Mouse (Mus musculus): ENCODE results near the gene Cct7. TPM values are rescaled to one million over a fixed set of nuclear protein-coding genes. Genes with fewer than 3 reads are reported as not detected.

Cct7 gene
- polyA plus RNA-seq, 1 experiment, result 244 TPM

DNA sequence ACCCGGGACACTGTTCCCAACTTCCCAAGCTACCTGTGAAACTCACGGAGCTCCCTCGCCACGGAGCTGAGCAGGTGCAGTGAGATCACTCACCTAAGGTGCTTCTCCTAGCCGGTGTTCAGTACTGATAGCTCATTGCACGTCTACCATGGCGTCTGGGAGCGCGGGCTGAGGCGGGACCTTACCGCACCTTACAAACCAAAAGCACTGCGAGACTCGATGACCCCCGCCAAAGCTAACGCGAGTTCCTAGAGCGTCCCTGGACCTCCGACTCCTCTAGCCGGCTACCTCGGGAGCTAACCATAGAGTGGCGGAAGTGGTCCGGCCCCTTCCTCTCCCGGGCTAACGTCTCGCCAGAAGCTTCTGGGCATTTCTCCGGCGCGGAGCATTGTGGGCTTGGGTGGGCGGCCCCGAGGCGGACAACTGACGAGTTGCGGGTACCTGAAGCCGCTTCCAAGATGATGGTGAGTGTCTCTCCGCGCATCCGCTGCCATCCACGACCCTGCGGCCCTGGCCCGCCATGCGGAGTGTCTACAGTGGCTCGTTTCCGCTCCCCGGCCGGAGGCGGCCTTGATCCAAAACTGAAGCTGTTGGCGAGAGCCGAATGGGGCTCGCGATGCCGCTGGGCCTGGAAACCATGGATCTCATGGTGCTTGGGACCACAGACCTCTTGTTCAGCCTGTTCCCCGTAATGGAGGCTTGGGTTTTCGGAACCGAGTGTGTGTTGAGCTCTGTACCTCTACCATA is 523 bp downstream of the Cct7 start, which contains the start of gene Pradc1:
TSS of gene Pradc1 (minus strand) at position 307 of the 747 bp plus-strand sequence.
- H3K4me3 ChIP-seq (ENCODE audit: insufficient read depth, low read length), result peak within 1 kb of the TSS; percentile 90
- H3K4me1 ChIP-seq (ENCODE audit: control insufficient read depth, insufficient read depth, low read length), result no peaks in the 10 kb centered on the region; the same call in 1 of the 2 replicates
- TF ChIP-seq CTCF (IDR thresholded peaks at IDR 0.05; ENCODE audit: borderline replicate concordance, insufficient read depth, low read length) (no peak), POLR2A (IDR thresholded peaks at IDR 0.05; ENCODE audit: low read depth, low read length) (peak; percentile 97)
- peak within 1 kb of the TSS; percentile 77 for H3K27ac ChIP-seq (ENCODE audit: insufficient read depth, low read length)

DNA sequence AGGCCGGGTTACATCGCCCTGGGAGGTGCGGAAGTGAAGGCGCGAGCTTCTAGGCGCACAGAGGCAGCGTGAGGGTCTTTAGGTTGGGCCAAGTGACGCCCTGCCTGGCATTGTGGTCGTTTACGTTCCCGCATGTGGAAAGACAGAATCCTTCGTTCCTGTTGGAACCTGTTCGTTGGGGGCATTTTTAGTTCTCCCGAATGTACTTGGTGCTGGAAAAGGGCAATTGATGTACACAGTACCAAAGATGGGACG is 1.0 kb downstream of the Cct7 start:
- Histone ChIP-seq H3K4me3 (ENCODE audit: insufficient read depth, low read length) (peak overlapping the region; percentile 78), H3K4me1 (ENCODE audit: control insufficient read depth, insufficient read depth, low read length) (no peaks in the 10 kb centered on the region; the same call in 1 of the 2 replicates), H3K27ac (ENCODE audit: insufficient read depth, low read length) (peak overlapping the region; percentile 77)
- TF ChIP-seq CTCF (IDR thresholded peaks at IDR 0.05; ENCODE audit: borderline replicate concordance, insufficient read depth, low read length) (no peak), POLR2A (IDR thresholded peaks at IDR 0.05; ENCODE audit: low read depth, low read length) (no peak)

- peak overlapping the region; percentile 77 for H3K27ac ChIP-seq (ENCODE audit: insufficient read depth, low read length)
Measured at GRCm38 (mm10) chr6:85452816-85453215, 1.5 kb downstream of the Cct7 start.

GRCm38 (mm10) chr6:85459621-85460020 is 8.3 kb downstream of the Cct7 start:
- Histone ChIP-seq H3K4me1 (ENCODE audit: control insufficient read depth, insufficient read depth, low read length) (no peaks in the 10 kb centered on the region; the same call in 1 of the 2 replicates), H3K4me3 (ENCODE audit: insufficient read depth, low read length) (no peak overlapping the region), H3K27ac (ENCODE audit: insufficient read depth, low read length) (no peak overlapping the region)
- no peak for TF ChIP-seq POLR2A (IDR thresholded peaks at IDR 0.05; ENCODE audit: low read depth, low read length)
- TF ChIP-seq CTCF (IDR thresholded peaks at IDR 0.05; ENCODE audit: borderline replicate concordance, insufficient read depth, low read length), result no peak

More at GRCm38 (mm10) chr6:85452816-85453215, 1.5 kb downstream of the Cct7 start:
- TF ChIP-seq POLR2A (IDR thresholded peaks at IDR 0.05; ENCODE audit: low read depth, low read length), result peak; percentile 40; the same call in 1 of the 2 replicates
- no peak for TF ChIP-seq CTCF (IDR thresholded peaks at IDR 0.05; ENCODE audit: borderline replicate concordance, insufficient read depth, low read length)
- no peaks in the 10 kb centered on the region; the same call in 1 of the 2 replicates for H3K4me1 ChIP-seq (ENCODE audit: control insufficient read depth, insufficient read depth, low read length)
- peak overlapping the region; percentile 78 for H3K4me3 ChIP-seq (ENCODE audit: insufficient read depth, low read length)

DNA sequence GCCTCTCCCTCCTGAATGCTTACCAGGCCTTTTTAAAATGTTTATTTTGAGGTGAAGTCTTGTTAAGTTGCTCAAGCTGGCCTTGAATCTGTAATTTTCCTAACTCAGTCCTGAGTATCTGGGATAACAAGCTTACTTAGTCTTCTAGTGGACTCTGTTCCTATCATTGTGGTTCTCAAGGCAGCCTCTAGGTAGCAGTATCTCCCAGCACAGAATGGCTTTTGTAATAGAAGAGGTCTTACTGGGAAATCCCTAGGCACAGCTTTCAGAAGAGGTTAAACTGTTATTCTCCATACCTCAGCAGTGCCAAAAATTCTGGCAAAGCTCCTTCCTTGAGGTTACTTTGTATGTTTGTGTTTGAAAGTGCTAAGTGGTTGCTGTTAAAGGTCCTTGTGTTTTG is 14.1 kb downstream of the Cct7 start:
- Histone ChIP-seq H3K27ac (ENCODE audit: insufficient read depth, low read length) (no peak overlapping the region), H3K4me1 (ENCODE audit: control insufficient read depth, insufficient read depth, low read length) (no peaks in the 10 kb centered on the region), H3K4me3 (ENCODE audit: insufficient read depth, low read length) (no peak overlapping the region)
- TF ChIP-seq CTCF (IDR thresholded peaks at IDR 0.05; ENCODE audit: borderline replicate concordance, insufficient read depth, low read length), result no peak
- no peak for TF ChIP-seq POLR2A (IDR thresholded peaks at IDR 0.05; ENCODE audit: low read depth, low read length)

GRCm38 (mm10) chr6:85469660-85470430 is 18.5 kb downstream of the Cct7 start:
- H3K27ac ChIP-seq (ENCODE audit: insufficient read depth, low read length), result no peak overlapping the region
- TF ChIP-seq POLR2A (IDR thresholded peaks at IDR 0.05; ENCODE audit: low read depth, low read length), result no peak
- no peak for TF ChIP-seq CTCF (IDR thresholded peaks at IDR 0.05; ENCODE audit: borderline replicate concordance, insufficient read depth, low read length)
- no peaks in the 10 kb centered on the region for H3K4me1 ChIP-seq (ENCODE audit: control insufficient read depth, insufficient read depth, low read length)

DNA sequence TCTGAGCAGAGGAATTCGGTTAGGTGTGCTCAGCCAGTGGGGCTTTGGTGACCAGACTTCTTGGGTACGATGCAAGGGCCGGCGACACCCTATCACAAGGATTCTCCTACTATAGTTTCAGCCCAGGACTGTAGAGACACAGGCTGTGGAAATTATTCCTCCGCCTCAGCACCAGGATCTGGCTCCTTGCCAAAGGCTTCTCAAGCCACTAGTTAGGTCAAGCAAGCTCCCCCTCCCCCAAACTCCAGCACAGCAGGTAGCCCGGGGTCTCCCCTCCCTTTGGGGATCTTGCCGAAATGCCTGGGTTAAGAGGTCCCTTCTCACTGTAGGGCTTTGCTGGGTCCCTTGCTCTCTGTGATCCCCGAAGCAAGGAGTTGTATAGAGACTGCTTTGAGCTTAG is 20.6 kb downstream of the Cct7 start:
- H3K4me3 ChIP-seq (ENCODE audit: insufficient read depth, low read length), result no peak overlapping the region
- no peaks in the 10 kb centered on the region for H3K4me1 ChIP-seq (ENCODE audit: control insufficient read depth, insufficient read depth, low read length)
- no peak overlapping the region for H3K27ac ChIP-seq (ENCODE audit: insufficient read depth, low read length)
- TF ChIP-seq POLR2A (IDR thresholded peaks at IDR 0.05; ENCODE audit: low read depth, low read length) (no peak), CTCF (IDR thresholded peaks at IDR 0.05; ENCODE audit: borderline replicate concordance, insufficient read depth, low read length) (no peak)

More at GRCm38 (mm10) chr6:85469660-85470430, 18.5 kb downstream of the Cct7 start:
- H3K4me3 ChIP-seq (ENCODE audit: insufficient read depth, low read length), result no peak overlapping the region

GRCm38 (mm10) chr6:85472542-85472941 is 21.2 kb downstream of the Cct7 start:
- Histone ChIP-seq H3K4me3 (ENCODE audit: insufficient read depth, low read length) (no peak overlapping the region), H3K27ac (ENCODE audit: insufficient read depth, low read length) (no peak overlapping the region), H3K4me1 (ENCODE audit: control insufficient read depth, insufficient read depth, low read length) (no peaks in the 10 kb centered on the region)
- TF ChIP-seq CTCF (IDR thresholded peaks at IDR 0.05; ENCODE audit: borderline replicate concordance, insufficient read depth, low read length) (no peak), POLR2A (IDR thresholded peaks at IDR 0.05; ENCODE audit: low read depth, low read length) (no peak)

- H3K4me1 ChIP-seq (ENCODE audit: control insufficient read depth, insufficient read depth, low read length), result no peaks in the 10 kb centered on the region
- no peak overlapping the region for H3K4me3 ChIP-seq (ENCODE audit: insufficient read depth, low read length)
- H3K27ac ChIP-seq (ENCODE audit: insufficient read depth, low read length), result no peak overlapping the region
- no peak for TF ChIP-seq CTCF (IDR thresholded peaks at IDR 0.05; ENCODE audit: borderline replicate concordance, insufficient read depth, low read length)
- TF ChIP-seq POLR2A (IDR thresholded peaks at IDR 0.05; ENCODE audit: low read depth, low read length), result no peak
Measured at GRCm38 (mm10) chr6:85475581-85475980, 24.3 kb downstream of the Cct7 start.
